Mouse (Mus musculus): ENCODE results near the gene Fcrl6. TPM values are rescaled to one million over a fixed set of nuclear protein-coding genes. Genes with fewer than 3 reads are reported as not detected.

The Fcrl6 gene
- polyA plus RNA-seq, 1 experiment from 2014 or later, result 0.13 TPM

DNA sequence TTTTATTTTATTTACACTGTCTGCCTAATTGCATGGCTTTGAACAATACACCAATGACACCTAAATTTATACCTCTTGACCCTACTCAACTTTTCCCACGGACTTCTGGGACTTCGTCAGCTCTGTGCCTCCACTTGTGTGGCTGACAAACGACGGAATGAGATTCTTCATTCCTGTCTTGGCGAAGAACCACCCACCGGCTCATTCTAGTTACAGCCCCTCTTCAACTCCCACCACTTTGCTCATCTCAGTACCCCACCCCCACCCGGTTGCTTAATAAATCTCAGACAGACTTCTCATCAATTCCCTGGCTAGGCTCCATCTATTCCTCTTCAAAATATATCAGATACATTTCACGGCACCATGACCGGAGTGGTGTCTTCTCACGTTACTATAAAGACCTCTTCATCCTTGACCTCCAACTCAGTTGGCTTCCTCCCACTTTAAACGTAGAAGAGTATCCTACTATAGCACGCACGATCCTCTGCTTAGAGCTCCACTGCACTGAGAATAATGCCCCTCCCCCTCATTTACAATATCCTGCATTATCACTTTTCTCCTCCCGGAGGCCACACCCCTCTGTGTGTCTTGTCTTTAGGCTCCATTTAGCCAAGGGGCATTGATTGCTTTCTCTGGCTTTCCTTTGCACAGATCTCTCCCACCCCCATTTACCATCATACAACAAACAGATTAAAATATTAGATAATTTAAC is 15.2 kb upstream of the Fcrl6 start:
- peak; percentile 32 for ATAC-seq
- Histone ChIP-seq H3K27me3 (replicated peaks; ENCODE audit: control insufficient read depth, insufficient read depth, low read length) (no peaks in the 10 kb centered on the region), H3K4me3 (ENCODE audit: low read length) (peak overlapping the region; percentile 48), H3K9me3 (ENCODE audit: control insufficient read depth, low read length) (no peaks in the 10 kb centered on the region), H3K27ac (ENCODE audit: low read depth, low read length) (no peak overlapping the region), H3K36me3 (ENCODE audit: control insufficient read depth, insufficient read depth, low read length) (no peaks in the 10 kb centered on the region), H3K9ac (ENCODE audit: low read depth, low read length) (peak overlapping the region; percentile 63), H3K4me1 (ENCODE audit: control insufficient read depth, insufficient read depth, low read depth, low read length) (peaks cover 15% of the 10 kb centered on the region), H3K4me2 (ENCODE audit: low read length) (peak overlapping the region; percentile 83)
- WGBS, result 15% methylated on average over 14 of the region's 14 CpGs

DNA sequence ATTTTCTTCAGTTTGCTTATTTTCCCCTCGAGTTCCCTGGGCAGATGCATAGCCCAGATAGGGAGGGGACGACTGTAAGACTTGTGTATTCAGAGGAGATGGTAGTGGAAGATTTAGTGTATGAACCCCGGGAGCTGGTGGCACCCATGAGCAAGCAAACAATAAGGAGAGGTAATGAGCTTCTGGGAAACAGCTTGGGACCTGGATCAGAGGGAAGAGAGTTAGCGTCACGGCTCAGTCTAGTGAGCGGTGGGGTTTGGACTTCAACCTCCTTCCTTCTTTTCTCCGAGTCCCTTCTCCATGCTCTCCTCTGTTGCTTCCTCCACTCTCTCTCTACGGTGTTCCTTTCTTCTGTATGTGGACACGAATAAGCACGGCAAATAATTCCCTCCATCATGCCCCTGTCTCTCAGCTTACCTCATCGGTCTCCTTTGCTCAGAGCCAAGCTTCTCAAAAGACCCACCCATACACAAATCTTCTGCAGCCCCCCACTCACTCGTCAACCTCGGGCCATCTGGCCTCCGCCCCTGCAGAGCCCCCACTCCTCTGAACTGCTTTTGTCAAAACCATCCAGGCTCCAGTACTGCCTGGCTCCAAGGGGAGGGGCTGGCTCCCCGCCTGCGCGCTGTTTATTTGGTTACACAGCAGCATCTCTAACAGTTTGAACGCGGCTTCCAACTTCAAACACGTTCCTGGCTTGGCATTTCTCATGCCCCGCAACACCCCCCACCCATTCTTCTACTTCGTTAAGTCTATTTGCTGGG is 14.4 kb upstream of the Fcrl6 start:
- Histone ChIP-seq H3K9me3 (ENCODE audit: control insufficient read depth, low read length) (no peaks in the 10 kb centered on the region), H3K36me3 (ENCODE audit: control insufficient read depth, insufficient read depth, low read length) (no peaks in the 10 kb centered on the region), H3K27me3 (replicated peaks; ENCODE audit: control insufficient read depth, insufficient read depth, low read length) (no peaks in the 10 kb centered on the region), H3K4me2 (ENCODE audit: low read length) (peak overlapping the region; percentile 83), H3K9ac (ENCODE audit: low read depth, low read length) (peak overlapping the region; percentile 63), H3K4me3 (ENCODE audit: low read length) (peak overlapping the region; percentile 48), H3K27ac (ENCODE audit: low read depth, low read length) (peak overlapping the region; percentile 57), H3K4me1 (ENCODE audit: control insufficient read depth, insufficient read depth, low read depth, low read length) (peaks cover 15% of the 10 kb centered on the region)
- WGBS, result 4% methylated on average over 22 of the region's 22 CpGs
- peak; percentile 87 for ATAC-seq

DNA sequence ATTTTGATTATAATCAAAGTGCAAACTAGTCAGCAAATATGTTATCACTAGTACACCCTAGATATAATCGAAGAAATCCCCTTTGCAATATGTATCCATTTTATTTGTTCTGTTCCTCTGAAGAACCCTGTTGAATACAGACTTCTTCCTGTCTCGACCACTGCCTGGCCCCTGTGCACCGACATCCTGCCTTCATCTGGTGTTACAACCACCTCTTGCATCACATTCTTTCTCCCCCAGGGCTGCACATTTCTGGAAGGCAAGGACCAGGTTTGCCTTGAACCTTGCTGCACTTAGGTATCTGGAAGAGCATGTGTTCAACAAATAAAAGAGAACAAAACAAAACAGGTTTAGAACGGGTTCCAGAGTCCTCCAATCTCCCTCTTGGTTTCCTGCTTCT is 13.1 kb upstream of the Fcrl6 start:
- ATAC-seq, result no peak
- WGBS, result 74% methylated on average over 4 of the region's 4 CpGs
- Histone ChIP-seq H3K4me2 (ENCODE audit: low read length) (no peak overlapping the region), H3K9ac (ENCODE audit: low read depth, low read length) (no peak overlapping the region), H3K4me3 (ENCODE audit: low read length) (no peak overlapping the region), H3K27ac (ENCODE audit: low read depth, low read length) (no peak overlapping the region), H3K27me3 (replicated peaks; ENCODE audit: control insufficient read depth, insufficient read depth, low read length) (no peaks in the 10 kb centered on the region), H3K9me3 (ENCODE audit: control insufficient read depth, low read length) (no peaks in the 10 kb centered on the region), H3K4me1 (ENCODE audit: control insufficient read depth, insufficient read depth, low read depth, low read length) (peaks cover 15% of the 10 kb centered on the region), H3K36me3 (ENCODE audit: control insufficient read depth, insufficient read depth, low read length) (no peaks in the 10 kb centered on the region)

GRCm38 (mm10) chr1:172614654-172615053 is 12.3 kb upstream of the Fcrl6 start:
- Histone ChIP-seq H3K4me3 (ENCODE audit: low read length) (no peak overlapping the region), H3K4me2 (ENCODE audit: low read length) (no peak overlapping the region), H3K27me3 (replicated peaks; ENCODE audit: control insufficient read depth, insufficient read depth, low read length) (no peaks in the 10 kb centered on the region), H3K27ac (ENCODE audit: low read depth, low read length) (no peak overlapping the region), H3K9me3 (ENCODE audit: control insufficient read depth, low read length) (no peaks in the 10 kb centered on the region), H3K36me3 (ENCODE audit: control insufficient read depth, insufficient read depth, low read length) (no peaks in the 10 kb centered on the region), H3K9ac (ENCODE audit: low read depth, low read length) (no peak overlapping the region), H3K4me1 (ENCODE audit: control insufficient read depth, insufficient read depth, low read depth, low read length) (peaks cover 15% of the 10 kb centered on the region)
- ATAC-seq, result no peak
- WGBS, result 85% methylated on average over 10 of the region's 10 CpGs

- H3K4me2 ChIP-seq (ENCODE audit: low read length), result no peak overlapping the region
- no peak overlapping the region for H3K9ac ChIP-seq (ENCODE audit: low read depth, low read length)
- no peak overlapping the region for H3K4me3 ChIP-seq (ENCODE audit: low read length)
- H3K36me3 ChIP-seq (ENCODE audit: control insufficient read depth, insufficient read depth, low read length), result no peaks in the 10 kb centered on the region
- peaks cover 14% of the 10 kb centered on the region for H3K4me1 ChIP-seq (ENCODE audit: control insufficient read depth, insufficient read depth, low read depth, low read length)
- H3K27ac ChIP-seq (ENCODE audit: low read depth, low read length), result no peak overlapping the region
- 57% methylated on average over 1 of the region's 1 CpGs for WGBS
- ATAC-seq, result no peak
- H3K9me3 ChIP-seq (ENCODE audit: control insufficient read depth, low read length), result no peaks in the 10 kb centered on the region
- no peaks in the 10 kb centered on the region for H3K27me3 ChIP-seq (replicated peaks; ENCODE audit: control insufficient read depth, insufficient read depth, low read length)
Measured at GRCm38 (mm10) chr1:172612745-172613144, 10.4 kb upstream of the Fcrl6 start.

- Histone ChIP-seq H3K9ac (ENCODE audit: low read depth, low read length) (no peak overlapping the region), H3K36me3 (ENCODE audit: control insufficient read depth, insufficient read depth, low read length) (no peaks in the 10 kb centered on the region)
- WGBS, result 87% methylated on average over 10 of the region's 10 CpGs
Measured at GRCm38 (mm10) chr1:172611304-172611703, 9.0 kb upstream of the Fcrl6 start.

GRCm38 (mm10) chr1:172594495-172594894 is 7.9 kb downstream of the Fcrl6 start:
- 0 out of 2 replicates have a peak, but pooled peaks have one; percentile 54 for ATAC-seq
- no peak overlapping the region for H3K27ac ChIP-seq (ENCODE audit: low read depth, low read length)
- no peaks in the 10 kb centered on the region for H3K36me3 ChIP-seq (ENCODE audit: control insufficient read depth, insufficient read depth, low read length)
- H3K27me3 ChIP-seq (replicated peaks; ENCODE audit: control insufficient read depth, insufficient read depth, low read length), result no peaks in the 10 kb centered on the region
- H3K4me1 ChIP-seq (ENCODE audit: control insufficient read depth, insufficient read depth, low read depth, low read length), result no peaks in the 10 kb centered on the region
- H3K4me2 ChIP-seq (ENCODE audit: low read length), result no peak overlapping the region
- H3K9ac ChIP-seq (ENCODE audit: low read depth, low read length), result no peak overlapping the region
- no peaks in the 10 kb centered on the region for H3K9me3 ChIP-seq (ENCODE audit: control insufficient read depth, low read length)
- no peak overlapping the region for H3K4me3 ChIP-seq (ENCODE audit: low read length)

More at GRCm38 (mm10) chr1:172611304-172611703, 9.0 kb upstream of the Fcrl6 start:
- no peak overlapping the region for H3K27ac ChIP-seq (ENCODE audit: low read depth, low read length)
- no peak overlapping the region for H3K4me2 ChIP-seq (ENCODE audit: low read length)
- H3K9me3 ChIP-seq (ENCODE audit: control insufficient read depth, low read length), result no peaks in the 10 kb centered on the region
- H3K4me1 ChIP-seq (ENCODE audit: control insufficient read depth, insufficient read depth, low read depth, low read length), result no peaks in the 10 kb centered on the region; the same call in 1 of the 2 replicates
- no peaks in the 10 kb centered on the region for H3K27me3 ChIP-seq (replicated peaks; ENCODE audit: control insufficient read depth, insufficient read depth, low read length)
- no peak overlapping the region for H3K4me3 ChIP-seq (ENCODE audit: low read length)
- ATAC-seq, result no peak

DNA sequence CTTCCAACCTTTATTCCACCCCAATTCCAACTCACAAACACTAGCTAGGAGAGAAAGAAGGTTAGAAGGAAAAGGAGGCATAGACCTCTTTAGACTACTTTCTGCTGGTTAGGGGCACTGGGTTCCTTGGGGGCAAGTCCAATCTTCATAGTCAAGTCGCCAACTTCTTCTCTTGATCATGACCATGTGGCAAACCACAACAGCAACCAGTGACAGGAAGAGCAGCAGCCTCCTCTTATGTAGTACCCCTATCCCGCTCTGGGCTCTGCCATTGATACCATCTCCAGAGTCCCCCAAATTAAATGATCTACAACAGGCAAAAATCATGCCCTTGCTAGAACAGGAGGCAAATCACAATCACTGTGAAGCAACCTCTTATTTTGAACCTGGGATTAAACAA is 8.4 kb downstream of the Fcrl6 start:
- H3K9me3 ChIP-seq (ENCODE audit: control insufficient read depth, low read length), result no peaks in the 10 kb centered on the region
- H3K4me3 ChIP-seq (ENCODE audit: low read length), result no peak overlapping the region
- 91% methylated on average over 2 of the region's 2 CpGs for WGBS
- no peaks in the 10 kb centered on the region for H3K4me1 ChIP-seq (ENCODE audit: control insufficient read depth, insufficient read depth, low read depth, low read length)
- no peaks in the 10 kb centered on the region for H3K36me3 ChIP-seq (ENCODE audit: control insufficient read depth, insufficient read depth, low read length)
- ATAC-seq, result no peak
- no peak overlapping the region for H3K27ac ChIP-seq (ENCODE audit: low read depth, low read length)
- no peaks in the 10 kb centered on the region for H3K27me3 ChIP-seq (replicated peaks; ENCODE audit: control insufficient read depth, insufficient read depth, low read length)
- no peak overlapping the region for H3K4me2 ChIP-seq (ENCODE audit: low read length)
- H3K9ac ChIP-seq (ENCODE audit: low read depth, low read length), result no peak overlapping the region

DNA sequence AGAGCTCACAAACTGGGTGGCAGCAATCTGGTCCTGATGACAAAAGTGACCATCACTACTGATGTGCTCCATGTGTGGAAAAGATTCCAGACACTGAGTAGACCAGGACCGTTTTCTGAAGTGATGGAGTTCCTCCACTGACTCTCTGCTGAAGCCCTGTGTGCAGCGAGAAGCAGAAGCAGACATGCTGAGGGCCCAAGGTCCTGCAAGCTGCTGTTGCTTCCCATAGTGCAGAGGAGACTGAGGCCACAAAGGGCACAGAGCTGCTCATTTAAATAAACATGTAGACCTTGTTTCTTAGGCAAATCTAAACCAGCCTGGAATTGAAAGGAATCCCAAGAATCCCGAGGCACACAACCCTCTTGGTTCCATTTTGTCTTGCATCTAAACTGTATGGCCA is 9.0 kb downstream of the Fcrl6 start:
- Histone ChIP-seq H3K9ac (ENCODE audit: low read depth, low read length) (no peak overlapping the region), H3K9me3 (ENCODE audit: control insufficient read depth, low read length) (no peaks in the 10 kb centered on the region), H3K27ac (ENCODE audit: low read depth, low read length) (no peak overlapping the region), H3K4me3 (ENCODE audit: low read length) (no peak overlapping the region), H3K36me3 (ENCODE audit: control insufficient read depth, insufficient read depth, low read length) (no peaks in the 10 kb centered on the region), H3K4me1 (ENCODE audit: control insufficient read depth, insufficient read depth, low read depth, low read length) (no peaks in the 10 kb centered on the region), H3K4me2 (ENCODE audit: low read length) (no peak overlapping the region), H3K27me3 (replicated peaks; ENCODE audit: control insufficient read depth, insufficient read depth, low read length) (no peaks in the 10 kb centered on the region)
- no peak for ATAC-seq
- 66% methylated on average over 3 of the region's 3 CpGs for WGBS

Measured in hindbrain, embryonic 16.5 days (tissue).